Mouse (Mus musculus) hindlimb bud, embryonic 11.5 days (tissue): ENCODE measurements around the gene Gsta1.
A peak's percentile ranks its signal among the peaks of the same experiment; 100 is the strongest.
"Not testable (repeated sequence)": the region's sequence is repeated elsewhere in the genome, so short reads cannot be mapped to it uniquely, and the experiment has no call there.

ENCODE experiments used
- DNase-seq: peaks from one replicate; pipeline ENCODE4 v3.0.0-alpha.2; 2012; ENCODE audit warnings: low read depth, low spot score; ENCODE audit errors: extremely low spot score

Gene Gsta1

DNA sequence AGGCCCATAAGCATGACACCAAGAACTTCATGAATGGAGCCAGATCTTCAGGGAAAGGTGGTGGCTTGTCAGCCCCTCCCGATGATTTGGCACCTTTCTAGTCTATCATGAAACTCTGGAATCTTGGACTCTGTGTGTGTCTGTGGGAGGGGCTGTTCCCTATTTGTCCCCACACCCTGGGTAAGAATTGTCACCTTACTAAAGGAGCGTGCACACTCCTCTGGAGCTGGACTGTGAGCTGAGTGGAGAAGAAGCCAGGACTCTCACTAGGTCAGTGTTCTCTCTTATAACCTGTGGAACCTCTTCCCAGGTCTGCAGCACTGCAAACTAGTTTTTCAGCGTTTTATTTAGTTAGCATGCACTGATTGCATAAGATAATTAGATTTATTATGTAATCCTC lies at the start of gene Gsta1:
Gene Gsta1 (plus strand): TSS at position 196 of the 400 bp plus-strand sequence.
- not testable (repeated sequence) for DNase-seq

DNA sequence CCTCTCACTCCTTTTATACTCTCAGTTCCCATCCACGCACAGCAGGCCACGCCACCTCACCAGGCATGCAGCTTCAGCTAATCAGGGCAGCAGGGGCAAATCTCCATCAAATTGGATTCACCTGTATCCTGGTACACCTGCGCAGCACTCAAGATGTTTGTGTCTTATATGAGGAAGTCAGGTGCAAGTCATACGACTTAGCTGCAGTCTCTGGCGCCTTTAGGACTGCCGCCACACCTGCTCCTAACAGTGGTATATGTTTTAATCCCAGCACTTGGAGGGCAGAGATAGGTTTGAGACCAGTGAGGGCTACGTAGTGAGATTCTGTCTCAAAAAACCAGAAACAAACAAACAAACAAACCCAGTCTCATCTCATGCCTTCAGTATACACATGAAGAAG lies 48.0 kb upstream of the Gsta1 start, which contains the start of gene Gsta4:
Gene Gsta4 (plus strand): TSS at position 301 of the 400 bp plus-strand sequence.
- not testable (repeated sequence) for DNase-seq

DNA sequence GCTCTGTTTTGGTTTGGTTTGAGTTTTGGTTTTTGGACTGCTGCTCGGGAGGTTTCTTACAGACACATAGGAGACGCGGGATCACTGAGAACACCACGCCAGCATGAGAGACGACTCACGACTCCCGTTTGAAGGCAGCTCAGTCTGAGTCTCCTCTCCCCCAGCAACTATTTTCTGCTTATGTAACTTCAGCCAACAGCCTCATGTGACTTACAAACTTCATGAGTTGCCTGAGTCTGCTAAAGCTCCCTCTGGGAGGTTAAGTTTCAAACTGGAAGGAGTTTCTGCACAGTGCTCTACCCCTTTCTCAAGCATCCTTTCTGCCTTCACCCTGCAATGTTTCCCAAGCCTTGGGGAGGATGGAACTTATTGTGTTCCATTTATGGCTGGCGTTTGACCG lies 44.8 kb upstream of the Gsta1 start:
- no peak for DNase-seq

DNA sequence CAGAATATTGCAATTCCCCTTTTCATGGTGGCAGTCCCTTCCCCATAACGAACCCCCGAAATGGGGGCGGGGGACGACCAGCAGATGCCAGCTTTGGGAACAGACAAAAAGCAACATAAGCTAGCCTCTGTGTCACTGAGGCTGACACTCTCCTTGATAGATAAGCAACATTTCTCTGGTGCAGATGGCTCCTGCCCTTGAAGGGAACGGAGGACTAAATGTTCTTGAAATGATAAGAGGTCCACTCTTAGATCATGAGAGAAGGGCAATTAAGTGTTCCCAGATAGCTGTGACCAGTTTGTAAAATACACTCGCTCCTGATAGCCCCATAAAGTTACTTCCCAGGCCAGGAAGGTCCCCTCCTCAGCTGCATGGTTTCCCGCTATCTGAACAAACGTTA lies 41.5 kb upstream of the Gsta1 start:
- DNase-seq = no peak

DNA sequence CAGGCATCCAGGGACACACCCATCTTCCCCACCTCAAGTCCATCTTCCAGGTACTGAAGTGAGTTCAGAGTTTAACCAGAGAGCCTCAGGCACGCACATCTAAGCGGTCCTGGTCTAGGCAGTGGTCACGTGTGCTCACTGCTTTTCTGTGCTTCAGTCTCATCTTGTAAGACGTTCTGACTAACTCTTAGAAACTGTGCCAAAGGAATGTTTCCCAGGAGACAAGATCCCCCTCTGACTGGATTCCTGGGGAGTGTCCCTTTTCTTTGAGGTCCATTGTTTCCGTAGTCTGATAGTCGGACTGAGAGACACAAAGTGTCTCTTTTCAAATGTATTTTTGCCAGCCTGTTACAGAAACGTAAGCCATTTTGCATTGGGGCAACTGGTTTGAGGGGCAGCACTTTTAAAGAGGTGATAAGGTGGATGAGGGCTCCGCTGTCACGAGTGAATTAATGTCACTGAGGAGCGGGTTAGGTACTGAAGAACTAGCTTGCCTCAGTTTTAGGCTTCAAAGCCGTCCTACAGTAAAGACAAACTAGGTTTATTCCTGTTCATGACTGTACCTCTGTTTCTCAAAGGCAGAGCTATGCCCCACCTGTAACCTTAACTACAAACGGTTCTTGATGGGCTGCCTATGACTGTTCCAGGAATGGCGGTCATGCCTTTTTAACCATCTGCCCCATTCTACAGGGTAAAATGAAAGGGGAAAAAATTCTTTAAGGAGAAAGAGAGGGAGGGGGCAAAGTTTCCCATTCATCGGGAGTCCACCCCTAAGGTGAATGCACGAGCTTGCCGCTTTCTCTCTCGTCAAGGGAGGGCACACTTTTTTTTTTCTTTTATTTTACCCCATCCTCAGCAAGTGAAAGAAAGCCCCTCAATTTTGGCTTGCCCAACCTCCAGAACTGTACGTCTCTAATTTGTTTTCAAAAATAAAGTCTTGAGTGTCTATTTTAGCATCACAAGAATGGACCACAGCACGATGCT lies 39.5 kb upstream of the Gsta1 start:
- DNase-seq = no peak

DNA sequence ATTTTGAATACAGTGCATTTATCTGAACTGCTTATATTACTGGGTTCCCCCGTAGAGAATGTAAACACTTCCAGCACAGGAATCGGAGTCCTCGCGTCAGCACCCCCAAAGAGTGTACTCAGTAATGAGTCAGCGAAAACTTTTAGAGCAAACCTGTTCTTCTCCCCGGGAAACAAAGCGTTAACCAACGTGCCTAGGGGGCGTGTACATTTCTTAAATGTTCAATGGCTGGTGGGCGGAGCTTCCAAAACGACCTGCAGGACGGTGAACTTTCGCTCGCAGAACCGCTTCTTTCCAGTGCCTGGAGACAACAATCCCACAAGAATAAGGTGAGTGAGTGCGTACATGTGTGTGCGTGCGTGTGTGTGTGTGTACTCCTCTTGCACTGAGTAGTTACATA lies 38.7 kb upstream of the Gsta1 start:
- peak; percentile 69 for DNase-seq

DNA sequence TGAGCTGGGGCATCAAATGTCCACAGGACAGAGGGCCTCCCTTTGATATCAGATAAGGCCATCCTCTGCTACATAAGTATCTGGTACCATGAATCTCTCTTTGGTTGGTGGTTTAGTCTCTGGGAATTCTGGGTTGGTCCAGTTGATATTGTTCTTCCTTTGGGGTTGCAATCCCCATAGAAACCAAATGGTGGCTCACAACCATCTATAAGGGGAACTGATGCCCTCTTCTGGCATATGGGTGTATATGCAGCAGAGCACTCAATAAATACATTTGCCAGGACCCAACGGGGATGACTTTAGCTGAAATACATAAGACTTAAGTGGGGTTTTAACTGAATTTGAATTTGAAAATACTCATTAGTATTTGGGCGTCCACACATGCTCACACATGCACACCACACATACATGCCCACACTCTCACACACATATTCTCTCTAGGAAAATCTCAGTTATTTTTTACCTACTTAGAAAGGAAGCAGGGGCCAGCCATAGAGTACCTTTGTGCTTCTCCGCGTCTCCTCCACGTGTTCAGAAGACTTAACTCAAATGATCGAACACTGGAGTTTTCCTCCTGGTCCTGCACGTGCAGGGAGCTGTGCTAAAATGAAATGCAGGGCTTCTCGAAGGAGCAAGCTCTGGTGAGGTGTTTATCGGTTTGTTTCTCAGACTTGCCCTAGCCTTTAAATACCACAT lies 36.4 kb upstream of the Gsta1 start:
- no peak for DNase-seq

DNA sequence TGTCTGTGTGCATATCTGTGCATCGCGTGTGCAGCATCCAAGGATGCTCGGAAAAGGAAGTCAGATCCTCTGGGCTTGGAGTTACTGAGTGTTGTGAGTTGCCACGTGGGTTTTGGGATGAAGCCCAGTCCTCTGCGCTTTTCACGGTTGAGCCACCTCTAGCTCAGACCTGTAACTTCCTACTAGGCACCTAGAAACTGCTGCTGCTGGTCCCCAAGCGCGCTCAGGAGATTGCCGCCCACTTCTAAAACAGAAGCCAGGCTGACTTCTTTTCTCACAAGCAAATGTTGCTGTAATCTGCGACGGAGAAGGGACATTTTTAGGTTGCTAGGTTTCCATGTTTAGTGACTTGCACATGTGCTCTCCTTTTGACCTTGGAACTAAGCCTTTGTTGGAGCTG lies 35.4 kb upstream of the Gsta1 start:
- no peak for DNase-seq

DNA sequence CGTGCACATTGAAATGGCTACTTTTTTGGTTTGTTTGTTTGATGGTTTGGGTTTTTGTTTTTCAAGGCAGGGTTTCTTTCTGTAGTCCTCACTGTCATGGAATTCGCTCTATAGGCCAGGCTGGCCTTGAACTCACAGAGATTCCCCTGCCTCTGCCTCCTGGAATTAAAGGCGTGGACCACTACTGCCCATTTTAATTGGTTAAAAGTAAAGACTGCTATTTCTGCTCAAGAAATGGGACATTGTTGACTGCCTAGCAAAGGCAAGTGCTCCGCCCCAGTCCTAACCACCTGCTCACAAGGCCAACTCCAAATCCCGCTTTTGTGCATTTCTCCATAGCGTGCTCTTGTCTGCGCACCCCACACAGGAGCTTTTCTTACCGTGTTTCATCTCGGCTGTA lies 32.7 kb upstream of the Gsta1 start:
- DNase-seq = no peak

DNA sequence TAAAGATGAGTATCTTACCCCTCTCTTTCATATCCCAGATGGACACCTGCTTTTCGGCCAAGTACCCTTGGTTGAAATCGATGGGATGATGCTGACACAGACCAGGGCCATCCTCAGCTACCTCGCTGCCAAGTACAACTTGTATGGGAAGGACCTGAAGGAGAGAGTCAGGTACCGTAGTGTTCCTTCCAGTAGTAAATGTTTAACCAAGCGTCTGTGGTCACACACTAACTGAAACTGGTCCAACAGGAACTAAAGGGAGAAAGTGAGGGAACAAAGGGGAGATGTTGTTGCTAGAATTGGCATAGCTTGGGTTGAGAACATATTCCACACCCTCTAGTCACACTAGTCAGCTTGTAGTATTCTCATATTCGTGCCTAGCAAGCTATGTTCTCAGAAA lies 26.3 kb upstream of the Gsta1 start:
- DNase-seq = no peak

DNA sequence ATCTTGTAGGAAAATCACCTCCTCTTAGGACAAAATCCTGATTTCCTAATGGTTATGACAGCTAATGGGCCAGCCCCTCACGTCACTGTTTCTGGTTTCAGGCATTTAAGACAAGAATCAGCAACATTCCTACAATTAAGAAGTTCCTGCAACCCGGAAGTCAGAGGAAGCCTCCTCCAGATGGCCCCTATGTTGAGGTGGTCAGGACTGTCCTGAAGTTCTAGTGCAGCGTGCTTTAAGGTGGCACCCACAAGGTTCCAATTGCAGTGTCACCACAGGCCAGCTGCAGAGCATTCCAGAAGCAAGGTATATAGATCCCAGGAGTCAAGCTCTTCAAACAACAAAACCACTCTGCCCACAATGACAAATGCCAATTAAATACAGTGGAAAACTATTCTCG lies 21.5 kb upstream of the Gsta1 start:
- no peak for DNase-seq

DNA sequence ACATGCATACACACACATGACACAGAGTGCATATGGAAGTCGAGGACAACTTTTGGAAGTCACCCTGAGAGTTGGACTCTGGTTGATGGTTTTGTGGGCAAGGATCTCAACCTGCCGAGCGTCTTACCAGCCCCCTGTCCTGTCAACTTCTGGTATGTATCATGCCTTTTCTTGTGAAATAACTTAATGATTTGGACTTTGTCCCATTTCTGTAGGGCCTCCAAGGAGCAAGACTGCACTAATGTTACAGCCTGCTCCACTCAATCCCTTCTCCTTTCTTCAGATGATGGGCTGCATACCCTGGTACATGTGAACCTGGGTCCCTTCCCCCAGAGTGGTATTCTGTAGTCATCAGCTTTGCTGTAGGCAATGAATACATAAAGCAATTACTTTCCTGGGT lies 20.4 kb upstream of the Gsta1 start:
- DNase-seq = no peak

DNA sequence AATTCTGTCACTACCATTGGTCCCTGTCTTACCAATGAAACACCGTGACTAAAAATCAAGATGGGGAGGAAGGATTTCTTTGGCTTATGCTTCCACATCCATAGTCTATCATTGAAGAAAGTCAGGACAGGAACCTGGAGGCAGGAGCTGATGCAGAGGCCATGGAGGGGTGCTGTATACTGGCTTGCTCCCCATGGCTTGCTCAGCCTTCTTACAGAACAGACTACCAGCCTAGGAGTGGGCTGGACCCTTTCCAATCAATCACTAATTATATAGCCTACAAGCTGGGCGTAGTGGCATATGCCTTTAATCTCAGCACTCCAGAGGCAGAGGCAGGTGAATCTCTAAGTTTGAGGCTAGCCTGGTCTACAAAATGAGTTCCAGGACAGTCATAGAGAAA lies 19.6 kb upstream of the Gsta1 start:
- DNase-seq = no peak

DNA sequence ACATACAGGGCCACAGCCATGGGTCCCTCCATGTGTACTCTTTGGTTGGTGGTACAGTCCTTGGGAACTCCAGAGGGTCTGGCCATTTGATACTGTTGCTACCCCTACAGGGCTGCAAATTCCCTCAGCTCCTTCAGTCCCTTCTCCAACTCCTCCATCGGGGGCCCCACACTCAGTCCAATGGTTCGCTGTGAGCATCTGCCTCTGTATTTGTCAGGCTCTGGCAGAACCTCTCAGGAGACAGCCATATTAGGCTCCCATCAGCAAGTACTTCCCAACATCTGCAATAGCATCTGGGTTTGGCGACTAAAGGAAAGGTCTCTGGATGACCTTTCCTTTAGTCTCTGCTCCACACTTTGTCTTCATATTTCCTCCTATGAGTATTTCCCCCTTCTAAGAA lies 18.9 kb upstream of the Gsta1 start:
- DNase-seq = no peak

DNA sequence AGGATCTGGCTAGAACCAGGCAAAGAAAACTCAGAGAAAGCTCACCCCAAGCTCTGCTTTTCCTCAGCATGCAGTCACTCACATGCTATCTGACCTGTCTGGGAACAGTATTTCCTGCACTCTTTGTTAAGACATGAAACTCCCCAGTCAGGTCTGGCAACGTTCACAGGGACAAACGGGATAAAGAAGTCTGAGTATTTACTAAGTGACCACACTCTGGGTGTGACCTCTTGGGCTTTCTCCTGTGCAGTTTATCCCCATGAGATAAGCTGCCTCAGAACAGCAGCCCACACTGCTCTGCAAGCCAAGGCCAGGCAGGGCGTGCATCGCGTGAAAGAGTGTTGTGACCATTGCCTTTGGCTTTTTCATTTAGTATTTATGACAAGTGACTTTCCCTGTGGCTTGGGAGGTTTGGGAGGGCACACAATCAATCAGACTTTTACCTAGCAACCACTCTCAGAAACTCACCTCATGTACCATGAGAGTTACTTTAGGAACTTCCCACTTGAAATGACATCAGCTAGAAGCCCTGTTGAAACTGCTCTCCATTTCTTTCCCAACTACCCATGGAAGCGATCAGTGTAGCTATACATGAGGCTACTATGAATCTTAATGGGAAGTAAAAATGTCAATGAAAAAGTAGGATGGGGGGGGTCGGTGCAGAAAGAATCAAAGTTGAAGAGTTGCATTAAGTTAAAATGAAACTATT lies 18.0 kb upstream of the Gsta1 start:
- no peak for DNase-seq

DNA sequence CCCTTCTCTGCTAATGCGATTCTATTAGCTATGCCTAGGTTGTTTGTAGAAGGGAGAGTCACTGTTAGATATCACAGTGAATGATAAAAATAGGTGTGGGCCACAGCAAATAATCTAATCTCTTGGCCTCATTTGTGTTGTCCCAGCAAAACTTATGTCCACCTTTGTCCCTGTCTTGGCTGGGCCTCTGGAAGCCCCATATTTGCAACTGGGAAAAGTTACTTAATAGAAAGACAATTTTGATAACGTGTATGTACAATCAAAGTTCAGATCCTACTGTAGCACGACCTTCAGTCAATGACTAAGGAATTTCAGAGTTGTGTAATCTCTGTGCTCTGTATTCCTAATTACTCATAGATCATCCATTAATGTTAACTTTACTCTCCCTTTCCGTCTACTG lies 13.4 kb upstream of the Gsta1 start:
- DNase-seq = no peak

DNA sequence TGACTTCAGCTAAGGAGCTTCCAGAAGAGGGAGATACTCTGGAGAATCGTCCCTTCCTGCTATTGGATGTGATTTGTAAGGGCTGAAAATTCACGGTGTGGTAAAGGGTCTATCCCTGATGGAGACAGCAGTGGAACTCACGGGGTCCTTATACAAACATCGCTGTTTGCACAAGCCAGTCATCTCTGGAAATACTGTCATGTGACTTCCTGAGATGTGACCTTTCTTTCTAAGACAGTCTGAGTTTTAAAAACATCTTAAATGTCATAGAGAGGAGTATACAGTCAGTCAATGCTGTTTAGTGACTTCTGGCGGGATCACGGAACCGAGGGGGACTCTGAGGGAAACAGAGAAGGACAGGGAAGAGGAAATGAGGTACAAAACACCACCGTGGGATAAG lies 7.8 kb upstream of the Gsta1 start:
- DNase-seq = no peak

DNA sequence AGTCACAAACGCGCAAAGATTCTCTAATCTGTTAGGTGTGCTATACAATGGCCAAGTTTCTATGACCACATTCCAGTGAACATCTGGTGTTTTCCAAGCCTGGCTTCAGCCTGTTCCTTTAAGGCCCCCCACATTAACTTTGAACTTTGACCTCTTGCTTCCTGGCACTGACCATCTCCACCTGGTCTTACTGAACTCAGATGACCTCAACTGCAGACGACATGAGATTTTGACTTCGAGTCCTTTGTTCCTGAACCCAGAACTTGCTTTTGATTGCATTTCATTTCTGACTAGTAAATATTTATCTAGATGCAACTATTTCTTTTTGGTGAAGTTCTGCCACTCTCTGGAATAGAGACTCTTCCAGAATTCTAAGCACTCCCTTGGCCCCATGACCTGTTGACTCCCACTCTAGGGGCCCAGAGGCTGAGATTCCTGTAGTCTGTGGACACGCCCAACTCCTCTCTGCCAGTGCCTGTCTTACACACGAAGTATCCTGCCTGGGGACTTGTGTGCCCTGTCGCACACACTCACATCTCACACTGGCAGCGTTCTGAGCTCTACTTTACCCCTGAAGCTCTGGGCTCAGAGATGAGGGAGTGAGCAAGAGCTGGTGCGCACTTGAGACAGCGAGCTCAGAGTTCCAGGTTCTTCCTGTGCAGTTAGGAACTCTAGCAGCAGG lies 7.1 kb upstream of the Gsta1 start:
- DNase-seq = no peak

DNA sequence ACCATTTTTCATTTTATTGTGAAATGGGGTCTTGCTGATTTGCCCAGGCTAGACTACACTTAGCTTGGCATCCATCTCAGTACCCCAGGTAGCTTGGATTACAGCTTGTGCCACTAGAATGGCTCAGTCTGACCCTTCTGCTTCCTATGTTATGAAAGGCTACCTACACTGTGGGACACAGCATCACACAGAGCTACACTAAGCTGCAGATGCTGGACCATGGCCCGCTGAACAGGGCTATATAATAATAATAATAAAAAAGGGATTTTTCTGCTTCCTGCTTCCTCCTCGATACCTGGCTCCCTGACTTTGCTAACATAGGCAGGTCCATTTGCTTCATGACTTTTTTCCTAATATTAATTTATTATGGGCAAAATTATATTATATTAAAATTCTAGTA lies 6.0 kb upstream of the Gsta1 start:
- DNase-seq = no peak

DNA sequence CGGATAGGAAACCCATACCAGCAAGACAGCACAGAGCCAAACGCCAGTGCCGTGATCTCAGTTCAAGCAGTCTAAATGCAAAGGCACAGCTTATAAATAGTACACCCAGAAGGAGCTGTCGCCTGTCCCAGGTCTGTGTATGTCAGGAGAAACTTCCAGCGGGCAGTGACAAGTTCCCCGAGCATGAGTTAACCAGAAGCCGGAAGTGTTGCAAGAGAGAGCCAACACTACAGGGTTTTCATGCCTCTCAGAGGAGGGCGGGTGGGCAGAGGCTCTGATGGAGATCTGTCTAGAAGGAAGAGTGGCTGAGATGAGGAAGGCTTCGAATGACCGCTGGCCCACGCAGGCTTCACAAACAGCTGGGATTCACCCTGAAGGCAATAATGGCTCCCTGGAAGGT lies 5.2 kb upstream of the Gsta1 start:
- no peak for DNase-seq

DNA sequence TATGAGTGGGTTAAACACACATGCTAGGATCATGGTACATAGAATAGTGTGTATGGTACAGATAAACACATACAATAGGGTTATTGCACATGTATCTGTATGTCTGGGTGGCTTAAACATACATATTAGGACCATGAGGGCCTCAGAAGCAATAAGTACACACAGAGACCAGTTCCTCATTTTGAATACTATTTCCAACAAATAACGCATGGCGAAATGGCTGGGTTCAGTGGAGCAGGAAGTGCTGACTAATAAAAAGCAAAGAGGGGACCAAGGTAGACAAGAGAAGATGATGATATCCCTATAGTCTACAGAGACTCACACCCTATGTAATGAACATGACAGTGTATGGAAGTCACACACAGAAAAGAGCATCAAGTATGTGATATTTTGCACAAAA lies 2.3 kb upstream of the Gsta1 start:
- no peak for DNase-seq
